Mouse (Mus musculus) left cerebral cortex, adult 11 months (tissue): ENCODE data around the gene Errfi1.

Source experiments
- DNase-seq: peaks from one replicate; pipeline ENCODE4 v3.0.0; 2022; ENCODE audit warnings: low spot score

Errfi1 gene

GRCm38 (mm10) chr4:150914290-150914733 is 60.6 kb downstream of the Errfi1 start, which contains the start of the genes Park7 and Tnfrsf9:
Gene Park7 (minus strand): TSS chr4:150914437.
Gene Tnfrsf9 (plus strand): TSS chr4:150914562.
- peak; percentile 94 for DNase-seq

DNA sequence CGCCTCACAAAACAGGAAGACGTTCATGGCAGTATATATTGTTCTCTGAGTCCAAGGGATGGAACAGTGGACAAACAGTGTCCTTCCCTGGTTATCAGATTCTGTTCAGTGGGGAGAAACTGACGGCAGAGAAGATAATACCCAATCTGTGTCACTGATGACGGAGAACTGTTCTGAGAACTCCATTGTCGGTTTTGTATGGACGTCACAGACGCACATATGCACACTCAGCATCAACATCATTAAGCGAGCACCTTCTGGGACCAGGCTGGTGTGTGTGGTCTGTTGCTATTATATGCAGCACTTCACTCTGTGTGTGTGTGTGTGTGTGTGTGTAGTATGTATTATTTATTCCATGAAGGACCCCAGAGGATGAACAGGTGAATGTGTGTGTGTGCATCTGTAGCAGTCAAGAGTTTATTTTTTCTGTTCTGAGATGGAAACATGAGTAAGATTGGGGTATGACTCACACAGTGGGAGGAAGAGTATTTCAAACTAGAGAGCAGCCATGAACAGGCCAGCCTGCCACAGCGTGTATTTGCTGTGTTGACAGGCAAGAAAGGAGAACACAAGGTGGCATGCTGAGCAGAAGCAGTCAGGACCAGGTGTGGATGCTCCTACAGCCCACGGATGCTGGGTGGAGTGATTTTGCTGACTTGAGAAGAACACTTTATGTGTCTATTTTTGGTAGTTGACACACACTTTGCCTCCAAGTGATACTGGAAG is 61.6 kb downstream of the Errfi1 start:
- no peak for DNase-seq

DNA sequence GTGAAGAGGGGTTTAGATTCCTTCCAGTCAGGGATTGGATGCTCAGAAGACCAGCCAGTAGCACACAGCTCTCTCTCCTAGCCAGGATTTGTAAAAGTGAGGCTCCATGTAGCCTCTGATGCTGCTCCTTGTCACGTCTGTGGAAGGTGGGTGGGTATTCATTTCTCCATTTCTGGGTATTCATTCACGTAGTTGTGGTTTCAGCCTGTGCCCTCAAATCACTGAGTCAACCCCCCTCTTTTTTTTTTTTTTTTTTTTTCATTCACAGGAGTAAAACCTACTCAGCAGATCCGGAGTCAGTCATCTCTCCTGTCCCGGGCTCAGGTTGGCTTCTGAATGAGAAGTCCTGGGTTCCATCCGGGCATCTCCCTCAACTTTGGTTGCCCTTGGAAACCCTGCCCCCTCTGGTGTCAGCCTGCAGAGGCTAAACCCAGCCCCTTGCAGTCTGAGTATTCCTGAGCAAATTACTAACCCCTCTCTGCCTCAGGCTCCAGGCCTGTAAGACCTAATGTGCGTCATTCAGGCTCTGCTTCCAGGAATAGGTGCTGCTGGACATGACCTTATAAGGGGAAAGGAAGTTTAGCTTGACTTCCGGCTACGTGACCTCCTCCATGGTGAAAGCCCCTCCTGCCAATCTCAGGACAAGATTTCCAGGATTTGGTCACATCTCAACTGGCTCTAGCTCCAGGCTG is 63.8 kb downstream of the Errfi1 start:
- DNase-seq, result no peak
